Mouse (Mus musculus) liver, embryonic 16.5 days (tissue): ENCODE measurements at regions not wholly inside any gene's neighbourhood (a gene's known extent, or its start where the extent isn't known, plus 50 kb on each side); places are given as distances from the start of the nearest gene placed in this dataset.

Source experiments
- ATAC-seq: fragments of 200-750 bp; cut with Nextera tagmentation; 2 replicates; pipeline ENCODE4 v1.8.0; 2017; ENCODE audit warnings: low read depth, mild to moderate bottlenecking, moderate number of reproducible peaks, moderate library complexity
- H3K27ac ChIP-seq: fragments of 300-500 bp; sonication (generic); 2 replicates; pipeline ENCODE4 v1.5.1; 2014; ENCODE audit warnings: mild to moderate bottlenecking, low read length
- H3K27me3 ChIP-seq: fragments of 300-500 bp; sonication (generic); 2 replicates; pipeline ENCODE4 v1.6.1; 2014; ENCODE audit warnings: low read depth, low read length, mixed read lengths; ENCODE audit not compliant: control insufficient read depth, insufficient read depth
- H3K36me3 ChIP-seq: fragments of 300-500 bp; sonication (generic); 2 replicates; pipeline ENCODE4 v1.6.1; 2014; ENCODE audit warnings: mild to moderate bottlenecking; ENCODE audit not compliant: control insufficient read depth, insufficient read depth
- H3K4me1 ChIP-seq: fragments of 300-500 bp; sonication (generic); 2 replicates; pipeline ENCODE4 v1.6.1; 2014; ENCODE audit warnings: low read depth, low read length, mixed read lengths; ENCODE audit not compliant: control insufficient read depth
- H3K4me2 ChIP-seq: fragments of 300-500 bp; sonication (generic); 2 replicates; pipeline ENCODE4 v1.6.1; 2014; ENCODE audit warnings: low read depth, low read length, mixed read lengths
- H3K4me3 ChIP-seq: fragments of 300-500 bp; sonication (generic); 2 replicates; pipeline ENCODE4 v1.5.1; 2014; ENCODE audit warnings: low read depth, mild to moderate bottlenecking, low read length
- H3K9ac ChIP-seq: fragments of 300-500 bp; sonication (generic); 2 replicates; pipeline ENCODE4 v1.6.1; 2014; ENCODE audit warnings: low read depth, low read length
- H3K9me3 ChIP-seq: fragments of 300-500 bp; sonication (generic); replicated peaks from 2 replicates; pipeline ENCODE4 v1.6.1; 2016; ENCODE audit warnings: low read length; ENCODE audit not compliant: control insufficient read depth
- WGBS: fragments of 180-500 bp; shearing (Covaris S2); extraction: QIAGEN DNeasy Blood & Tissue Kit; methylation state at CpG from one replicate; pipeline ENCODE4 v1.1.7; 2014; ENCODE audit not compliant: insufficient replicate concordance; 5-methylcytosine and 5-hydroxymethylcytosine counted together

DNA sequence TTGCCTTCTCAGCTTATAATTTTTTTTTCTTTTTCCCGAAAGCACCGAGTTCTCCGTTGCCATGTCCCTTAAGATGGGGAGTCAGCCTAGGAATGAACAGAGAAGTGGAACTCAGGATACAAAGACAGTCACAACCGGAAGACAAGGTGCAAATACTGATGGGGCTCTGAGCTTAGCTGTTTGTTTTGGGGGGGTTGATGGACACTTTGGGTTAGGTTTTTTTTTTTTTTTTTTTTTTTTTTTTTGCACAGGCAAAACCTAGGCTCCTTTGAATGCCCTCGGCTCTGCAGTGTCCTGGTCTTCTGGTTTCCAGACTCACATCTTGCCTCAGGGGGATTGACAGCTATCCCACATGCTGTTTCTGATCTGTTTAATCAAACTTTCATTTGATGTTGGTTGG is 218.0 kb downstream of the Pten start:
- Histone ChIP-seq H3K9ac (no peak overlapping the region), H3K27ac (no peak overlapping the region), H3K27me3 (no peaks in the 10 kb centered on the region), H3K9me3 (no peaks in the 10 kb centered on the region), H3K4me1 (no peaks in the 10 kb centered on the region), H3K4me3 (no peak overlapping the region), H3K36me3 (no peaks in the 10 kb centered on the region), H3K4me2 (no peak overlapping the region)
- no peak for ATAC-seq
- 64% methylated on average over 5 of the region's 5 CpGs for WGBS

DNA sequence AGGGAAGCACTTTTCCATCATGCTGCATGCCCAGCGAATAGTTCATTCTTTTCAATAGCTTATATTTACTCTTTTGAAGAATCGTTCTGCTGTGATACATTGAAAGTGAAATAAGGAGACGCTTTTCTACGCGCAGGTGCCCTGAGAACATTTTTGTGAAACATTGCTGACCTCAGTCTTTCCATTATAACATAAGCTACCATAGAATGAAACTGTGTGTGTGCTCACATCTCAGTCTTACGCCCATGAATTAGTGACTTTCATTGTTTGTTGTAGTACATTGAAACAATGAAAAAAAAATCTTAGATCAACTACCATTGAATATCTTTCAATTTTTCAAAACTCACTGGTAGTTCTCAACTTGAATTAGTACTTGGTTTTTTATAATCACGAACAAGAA is 219.2 kb downstream of the Pten start:
- H3K9me3 ChIP-seq = no peaks in the 10 kb centered on the region
- H3K27ac ChIP-seq = no peak overlapping the region
- ATAC-seq = no peak
- no peak overlapping the region for H3K9ac ChIP-seq
- H3K27me3 ChIP-seq = no peaks in the 10 kb centered on the region
- H3K36me3 ChIP-seq = no peaks in the 10 kb centered on the region
- H3K4me2 ChIP-seq = no peak overlapping the region
- H3K4me1 ChIP-seq = no peaks in the 10 kb centered on the region
- WGBS = 76% methylated on average over 7 of the region's 7 CpGs
- no peak overlapping the region for H3K4me3 ChIP-seq

DNA sequence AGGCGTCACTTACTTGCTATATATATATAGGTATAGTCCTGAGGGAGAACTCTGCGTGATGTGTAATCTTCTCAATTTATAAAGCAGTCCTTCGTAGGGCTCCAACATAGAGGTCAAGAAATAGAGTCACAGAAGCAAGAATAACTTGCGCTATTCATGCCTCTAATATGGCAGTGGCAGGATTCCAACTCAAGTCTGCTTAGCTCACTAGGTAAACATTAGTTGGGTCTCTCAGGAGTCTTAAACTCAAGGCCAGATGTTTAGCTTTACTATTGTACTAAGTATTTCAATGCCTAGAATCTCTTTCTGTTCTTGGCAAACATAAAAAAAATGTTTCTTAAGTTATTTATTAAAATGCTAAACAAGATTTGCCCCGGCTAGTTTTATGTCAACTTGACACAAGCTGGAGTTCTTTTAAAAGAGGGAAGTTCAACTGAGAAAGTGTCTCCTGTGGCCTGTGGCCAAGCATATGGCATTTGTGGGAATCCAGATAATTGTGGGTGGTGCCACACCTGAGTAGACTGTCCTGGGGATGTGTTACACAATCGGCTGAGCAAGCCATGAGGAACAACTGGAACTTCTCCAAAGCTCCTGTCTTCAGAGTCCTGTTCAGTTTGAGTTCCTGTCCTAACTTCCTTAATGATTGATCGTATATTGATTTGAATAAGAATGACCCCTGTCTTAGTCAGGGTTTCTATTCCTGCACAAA is 220.9 kb downstream of the Pten start:
- H3K9me3 ChIP-seq = no peaks in the 10 kb centered on the region
- H3K4me3 ChIP-seq = no peak overlapping the region
- no peak overlapping the region for H3K4me2 ChIP-seq
- ATAC-seq = no peak
- no peak overlapping the region for H3K9ac ChIP-seq
- no peaks in the 10 kb centered on the region for H3K27me3 ChIP-seq
- WGBS = 54% methylated on average over 7 of the region's 7 CpGs
- H3K27ac ChIP-seq = no peak overlapping the region
- no peaks in the 10 kb centered on the region for H3K36me3 ChIP-seq
- H3K4me1 ChIP-seq = no peaks in the 10 kb centered on the region

DNA sequence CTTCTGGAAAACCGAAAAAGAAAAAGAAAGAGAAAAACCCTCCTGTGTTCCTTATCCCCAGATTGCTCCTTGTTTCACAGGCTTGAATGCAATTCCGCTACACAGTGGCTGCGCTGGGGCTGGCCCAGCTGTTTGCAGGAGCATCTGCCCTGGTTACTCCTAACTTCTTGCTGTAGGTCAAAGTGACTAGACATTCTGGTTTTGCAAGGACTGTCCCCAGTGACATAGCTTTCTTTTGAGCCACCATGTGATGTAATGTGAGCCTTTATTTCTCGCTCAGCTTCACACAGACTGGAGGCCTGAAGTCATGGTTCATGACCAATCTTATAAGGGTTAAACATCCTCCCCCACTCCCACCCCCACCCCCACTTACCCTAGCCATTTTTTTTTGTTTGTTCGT is 222.8 kb downstream of the Pten start:
- WGBS = 63% methylated on average over 5 of the region's 5 CpGs
- no peaks in the 10 kb centered on the region for H3K27me3 ChIP-seq
- no peak overlapping the region for H3K9ac ChIP-seq
- H3K9me3 ChIP-seq = no peaks in the 10 kb centered on the region
- H3K27ac ChIP-seq = no peak overlapping the region
- no peak overlapping the region for H3K4me3 ChIP-seq
- no peaks in the 10 kb centered on the region for H3K36me3 ChIP-seq
- no peak for ATAC-seq
- H3K4me2 ChIP-seq = no peak overlapping the region
- H3K4me1 ChIP-seq = no peaks in the 10 kb centered on the region

DNA sequence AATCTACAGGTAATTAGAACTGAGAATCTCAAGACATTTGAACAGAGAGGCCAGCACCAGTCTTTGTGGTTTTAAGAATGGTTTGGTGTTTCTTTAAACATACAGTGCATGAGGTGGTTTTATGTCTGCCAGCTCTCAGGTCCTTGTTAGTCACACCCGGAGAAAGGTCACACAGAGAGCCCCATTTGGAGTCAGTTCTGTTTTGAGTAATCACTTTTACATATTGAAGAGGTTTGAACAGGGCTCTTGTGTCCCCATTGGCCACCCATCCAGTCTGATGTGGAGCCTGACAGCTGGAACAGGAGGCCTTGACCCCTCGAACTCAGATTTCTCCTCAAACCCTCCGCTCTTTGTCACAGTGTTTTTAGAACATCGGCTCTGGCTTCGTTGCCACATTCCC is 231.4 kb downstream of the Pten start:
- Histone ChIP-seq H3K36me3 (no peaks in the 10 kb centered on the region), H3K4me1 (no peaks in the 10 kb centered on the region), H3K4me2 (no peak overlapping the region), H3K9me3 (no peaks in the 10 kb centered on the region), H3K27ac (no peak overlapping the region), H3K9ac (no peak overlapping the region), H3K4me3 (no peak overlapping the region), H3K27me3 (no peaks in the 10 kb centered on the region)
- ATAC-seq = no peak
- WGBS = 70% methylated on average over 5 of the region's 5 CpGs

DNA sequence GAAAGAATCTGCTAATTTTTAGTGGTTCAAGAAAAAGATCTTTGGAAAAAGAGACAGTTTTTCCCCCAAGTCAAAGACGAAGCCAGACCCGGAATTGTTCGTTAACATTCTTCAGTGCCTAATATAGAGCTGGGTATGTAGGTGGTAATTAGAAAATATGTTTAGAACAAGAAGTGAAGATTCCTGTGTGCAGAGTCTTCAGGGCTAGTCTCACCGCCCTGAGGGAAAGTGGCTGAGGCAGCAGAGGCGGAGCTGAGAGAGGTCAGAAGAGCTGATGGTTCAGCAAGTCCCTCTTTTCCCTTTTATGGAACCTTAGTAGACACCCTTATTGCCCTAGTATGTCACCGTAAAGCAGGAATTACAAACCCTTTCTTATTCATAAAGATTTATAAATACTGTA is 232.0 kb downstream of the Pten start:
- WGBS = 69% methylated on average over 6 of the region's 6 CpGs
- no peak overlapping the region for H3K27ac ChIP-seq
- no peak for ATAC-seq
- no peaks in the 10 kb centered on the region for H3K36me3 ChIP-seq
- H3K9me3 ChIP-seq = no peaks in the 10 kb centered on the region
- H3K27me3 ChIP-seq = no peaks in the 10 kb centered on the region
- no peak overlapping the region for H3K9ac ChIP-seq
- no peak overlapping the region for H3K4me3 ChIP-seq
- H3K4me2 ChIP-seq = no peak overlapping the region
- H3K4me1 ChIP-seq = no peaks in the 10 kb centered on the region

DNA sequence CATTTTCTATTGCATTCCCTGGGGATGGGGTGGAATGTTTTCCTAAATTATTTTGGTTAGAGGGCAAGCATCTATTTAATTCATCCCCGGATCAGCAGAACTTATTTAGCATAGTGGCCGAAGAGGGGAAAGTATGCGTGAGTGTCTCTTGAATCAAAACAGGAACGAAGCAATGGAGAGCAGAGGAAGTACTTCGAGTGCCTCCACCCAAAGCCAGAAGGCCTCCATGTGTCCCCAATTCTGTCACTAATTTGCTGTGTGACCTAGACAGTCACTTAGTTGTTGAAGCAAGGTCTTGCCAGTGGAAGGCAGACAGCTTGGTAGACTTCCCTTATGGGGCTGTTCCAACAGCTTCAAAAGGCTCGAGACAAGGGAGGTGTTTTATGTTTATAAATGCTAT is 233.3 kb downstream of the Pten start:
- H3K36me3 ChIP-seq = no peaks in the 10 kb centered on the region
- H3K27me3 ChIP-seq = no peaks in the 10 kb centered on the region
- no peaks in the 10 kb centered on the region for H3K9me3 ChIP-seq
- no peak overlapping the region for H3K27ac ChIP-seq
- WGBS = 47% methylated on average over 6 of the region's 6 CpGs
- no peak overlapping the region for H3K9ac ChIP-seq
- no peak overlapping the region for H3K4me2 ChIP-seq
- no peaks in the 10 kb centered on the region for H3K4me1 ChIP-seq
- no peak overlapping the region for H3K4me3 ChIP-seq
- no peak for ATAC-seq

DNA sequence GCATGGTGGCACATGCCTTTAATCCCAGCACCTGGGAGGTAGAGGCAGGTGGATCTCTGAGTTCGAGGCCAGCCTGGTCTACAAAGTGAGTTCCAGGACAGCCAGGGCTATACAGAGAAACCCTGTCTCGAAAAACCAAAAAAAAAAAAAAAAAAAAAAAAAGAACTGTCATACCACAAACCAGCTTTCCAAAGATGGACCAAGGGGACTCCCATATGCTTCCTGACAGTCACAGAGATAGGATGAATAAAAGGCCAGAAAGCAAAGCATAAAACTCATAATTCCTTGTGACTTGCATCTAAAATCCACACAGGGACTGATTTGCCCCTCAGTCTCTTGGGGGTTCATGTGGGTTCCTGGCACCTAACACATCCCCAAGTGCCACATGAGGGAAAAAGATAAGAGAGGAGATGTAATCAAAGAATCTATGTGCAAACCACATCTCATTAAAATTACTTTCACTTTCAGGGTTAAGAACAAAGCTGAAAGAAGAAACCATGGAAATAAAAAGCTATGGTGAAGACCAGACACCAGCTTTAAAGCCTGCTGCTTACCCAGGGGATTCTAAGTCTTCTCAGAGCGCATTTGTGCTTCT is 241.4 kb downstream of the Pten start:
- no peak for ATAC-seq
- Histone ChIP-seq H3K4me2 (no peak overlapping the region), H3K9ac (no peak overlapping the region), H3K4me3 (no peak overlapping the region), H3K27me3 (no peaks in the 10 kb centered on the region), H3K4me1 (no peaks in the 10 kb centered on the region), H3K36me3 (no peaks in the 10 kb centered on the region), H3K9me3 (no peaks in the 10 kb centered on the region), H3K27ac (no peak overlapping the region)
- 58% methylated on average over 3 of the region's 3 CpGs for WGBS

DNA sequence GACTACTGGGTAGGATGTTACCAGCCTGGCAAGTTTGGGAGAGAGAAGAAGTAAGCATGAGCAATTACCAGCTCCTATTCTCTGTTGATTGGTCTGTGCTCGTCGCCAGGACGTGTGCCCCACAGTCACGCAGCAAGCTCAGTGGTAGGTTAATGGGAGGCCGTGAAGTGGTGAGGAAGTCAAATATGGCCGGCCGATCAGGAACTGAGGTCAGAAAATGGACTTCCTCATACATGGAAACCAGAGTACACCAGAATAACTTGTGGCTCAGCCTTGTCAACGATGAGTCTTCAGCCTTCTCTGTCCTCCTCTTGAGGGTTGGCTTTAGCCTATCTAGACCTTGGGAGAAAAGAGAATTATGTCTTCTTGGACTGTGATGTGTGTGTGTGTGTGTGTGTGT is 250.3 kb downstream of the Pten start:
- no peak overlapping the region for H3K27ac ChIP-seq
- H3K36me3 ChIP-seq = no peaks in the 10 kb centered on the region
- no peaks in the 10 kb centered on the region for H3K4me1 ChIP-seq
- H3K27me3 ChIP-seq = no peaks in the 10 kb centered on the region
- WGBS = 60% methylated on average over 8 of the region's 8 CpGs
- no peak for ATAC-seq
- H3K4me3 ChIP-seq = no peak overlapping the region
- no peak overlapping the region for H3K9ac ChIP-seq
- H3K4me2 ChIP-seq = no peak overlapping the region
- no peaks in the 10 kb centered on the region for H3K9me3 ChIP-seq
